Mouse (Mus musculus): ENCODE measurements around the gene Ndufs3.

GRCm38 (mm10) chr2:90880144-90880785 lies 24.4 kb downstream of the Ndufs3 start:
- no peak for TF ChIP-seq GATA1 (IDR thresholded peaks at IDR 0.05; ENCODE audit: borderline replicate concordance, low read length)
- TF ChIP-seq FLI1 (IDR thresholded peaks at IDR 0.05; ENCODE audit: low read length) = no peak

All from megakaryocyte, embryonic 14.5 days (primary cell).